Mouse (Mus musculus) megakaryocyte-erythroid progenitor cell, adult 5-6 weeks (primary cell): ENCODE measurements around the gene Clybl. TPM values are rescaled to one million over a fixed set of nuclear protein-coding genes. Genes with fewer than 3 reads are reported as not detected.
A peak's percentile ranks its signal among the peaks of the same experiment; 100 is the strongest.

ENCODE experiments used
- ATAC-seq: replicated peaks from 2 replicates; pipeline ENCODE4 v1.8.0; 2016; ENCODE audit warnings: mild to moderate bottlenecking, inconsistent platforms; ENCODE audit not compliant: severe bottlenecking, poor library complexity, low FRiP score, low TSS enrichment
- total RNA-seq, 2 experiments: library from RNA; stranded (forward) in 1 of 2; stranded (reverse) in 1 of 2; fragments of 200-1000, 215-1000 nt in 1 of 2; fragments of >200 nt in 1 of 2; fragmentation: Nextera tagmentation in 1 of 2; gene quantifications; 2 replicates each; pipeline ENCODE4 v1.2.3; 2014 to 2017

The Clybl gene
- total RNA-seq, 2 experiments from 2014 or later, result 47.9 to 56.6 TPM

GRCm38 (mm10) chr14:122449601-122450495 is 268.3 kb downstream of the Clybl start:
- ATAC-seq, result 0 out of 2 replicates have a peak, but pooled peaks have one; percentile 23

GRCm38 (mm10) chr14:122450496-122451382 is 269.2 kb downstream of the Clybl start, which contains the start of gene Gm5089:
TSS of gene Gm5089 (minus strand) at chr14:122451115.
- ATAC-seq, result no peak

DNA sequence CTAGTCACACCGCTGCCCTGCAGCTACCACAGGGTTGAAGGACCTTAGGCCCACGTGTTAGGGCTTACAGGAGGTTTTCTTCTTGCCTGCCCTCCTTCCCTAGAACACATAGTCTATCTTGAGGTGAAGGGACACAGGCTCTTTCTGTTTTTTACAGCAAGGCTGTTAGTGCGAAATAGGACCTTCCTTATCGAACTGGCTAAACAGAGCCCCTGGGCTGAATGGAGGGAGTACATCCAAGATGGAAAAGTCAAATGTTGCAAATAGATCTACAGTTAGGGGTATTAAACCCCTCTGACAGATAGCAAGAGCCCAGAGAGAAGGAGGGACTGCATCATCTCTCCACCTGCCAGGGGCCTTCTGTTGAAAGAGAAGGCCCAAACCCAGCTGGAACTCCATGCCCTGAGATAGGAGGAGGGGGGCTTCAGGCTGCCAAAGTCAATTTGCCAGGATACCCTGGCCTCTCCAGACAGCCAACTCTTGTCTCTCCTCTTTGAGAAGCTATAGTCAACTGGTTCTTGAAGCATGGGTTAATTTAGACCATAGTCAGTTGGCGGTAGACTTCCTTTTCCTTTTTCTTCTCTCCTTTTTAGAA is 270.1 kb downstream of the Clybl start:
- no peak for ATAC-seq

Other genes starting within 250 kb of the Clybl start
- gene Gpr183, start 216.5 kb upstream of the Clybl start, total RNA-seq (2014; fragmentation: Nextera tagmentation), result 0.52 TPM in 1 of 2 replicates, not detected in the other
- gene Gpr183, start 216.5 kb upstream of the Clybl start, total RNA-seq (2017), result 0.94 and 2.7 TPM in 2 replicates
- not detected in 2 replicates for gene Timm8a2, start 147.0 kb upstream of the Clybl start, total RNA-seq (2014; fragmentation: Nextera tagmentation)
- not detected in 2 replicates for gene Timm8a2, start 147.0 kb upstream of the Clybl start, total RNA-seq (2017)
- 41.4 and 48.2 TPM in 2 replicates for gene Tm9sf2, start 74.7 kb upstream of the Clybl start, total RNA-seq (2014; fragmentation: Nextera tagmentation)
- 81.3 and 82.5 TPM in 2 replicates for gene Tm9sf2, start 74.7 kb upstream of the Clybl start, total RNA-seq (2017)